Mouse (Mus musculus): Measurements from ENCODE around the gene Stag3.

GRCm38 (mm10) chr5:138241511-138241910 lies 38.5 kb upstream of the Stag3 start:
- no peak for TF ChIP-seq CTCF (IDR thresholded peaks at IDR 0.05; ENCODE audit: extremely low read depth, insufficient read depth, insufficient read length, insufficient replicate concordance)
- TF ChIP-seq POLR2A (IDR thresholded peaks at IDR 0.05; ENCODE audit: low read depth, low read length) = no peak
